Mouse (Mus musculus): ENCODE measurements around the gene Hsph1.

GRCm38 (mm10) chr5:149636075-149636920, at the start of gene Hsph1:
- peak; percentile 83 for TF ChIP-seq NELFE (IDR thresholded peaks at IDR 0.05; ENCODE audit: low read depth, low read length)
- TF ChIP-seq HCFC1 (IDR thresholded peaks at IDR 0.05; ENCODE audit: low read depth, low read length) = peak; percentile 95
- TF ChIP-seq TCF12 (IDR thresholded peaks at IDR 0.05; ENCODE audit: low read depth, low read length) = peak; percentile 70
- no peak for TF ChIP-seq PAX5 (IDR thresholded peaks at IDR 0.05; ENCODE audit: low read length)
- peak; percentile 57 for TF ChIP-seq USF1 (IDR thresholded peaks at IDR 0.05; ENCODE audit: low read depth, low read length)
- TF ChIP-seq CTCF (conservative IDR thresholded peaks at IDR 0.05 in 1 of 2, IDR thresholded peaks at IDR 0.05 in 1 of 2; ENCODE audit: low read depth in 2 of 2, low read length in 2 of 2) = no peak

Data from CH12.LX (cell line).